Mouse (Mus musculus) heart, adult 9 months (tissue): Measurements from ENCODE around the gene Ifngr1.

Experiments used
- DNase-seq, 2 experiments: peaks; one replicate each; pipeline ENCODE4 v3.0.0; 2022; ENCODE audit warnings: low spot score in 2 of 2

The Ifngr1 gene

DNA sequence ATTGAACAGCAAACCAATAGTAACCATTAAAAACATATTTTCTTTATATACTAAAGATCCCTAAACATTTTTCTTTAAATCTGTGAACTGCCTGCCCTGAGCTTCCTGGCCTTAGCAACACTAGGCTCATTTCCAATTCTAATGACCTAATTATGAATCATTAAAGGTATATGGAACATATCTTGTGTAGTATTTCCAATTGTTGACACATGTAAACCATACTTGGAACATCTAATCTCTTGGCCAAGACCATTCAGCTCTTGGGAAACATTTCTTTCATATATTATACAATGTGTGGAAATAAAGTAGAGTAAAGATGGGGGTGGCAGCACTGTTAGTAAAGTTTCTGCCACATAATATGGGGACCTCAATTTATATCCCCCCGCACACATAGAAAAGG is 47.9 kb downstream of the Ifngr1 start:
- DNase-seq = no peak

- no peak for DNase-seq
Measured at GRCm38 (mm10) chr10:19645119-19645518, 53.4 kb downstream of the Ifngr1 start.

GRCm38 (mm10) chr10:19657426-19657825 is 65.7 kb downstream of the Ifngr1 start:
- no peak for DNase-seq
